Mouse (Mus musculus): ENCODE results near the gene Gfer. TPM values are rescaled to one million over a fixed set of nuclear protein-coding genes. Genes with fewer than 3 reads are reported as not detected.

The Gfer gene
- total and polyA plus RNA-seq, 2 experiments from 2014 or later: 34.7 to 35.4 TPM

- ATAC-seq: no peak
- no peak overlapping the region for H3K27ac ChIP-seq (ENCODE audit: low read depth, low read length)
- no peaks in the 10 kb centered on the region for H3K36me3 ChIP-seq (ENCODE audit: insufficient read depth)
- no peaks in the 10 kb centered on the region for H3K9me3 ChIP-seq (ENCODE audit: low read length)
- no peak overlapping the region for H3K9ac ChIP-seq
- no peak overlapping the region for H3K4me3 ChIP-seq (ENCODE audit: low read depth, low read length)
- 74% methylated on average over 17 of the region's 17 CpGs for WGBS
- H3K27me3 ChIP-seq (ENCODE audit: insufficient read depth, low read length): no peaks in the 10 kb centered on the region
- H3K4me2 ChIP-seq (ENCODE audit: low read depth): no peak overlapping the region
- peaks cover 3% of the 10 kb centered on the region; the same call in 1 of the 2 replicates for H3K4me1 ChIP-seq (ENCODE audit: insufficient read depth)
- no peak for DNase-seq
- TF ChIP-seq CTCF (IDR thresholded peaks at IDR 0.05; ENCODE audit: low read depth): no peak
Measured at GRCm38 (mm10) chr17:24728184-24728583, 32.2 kb upstream of the Gfer start.

- H3K4me1 ChIP-seq (ENCODE audit: insufficient read depth): peaks cover 4% of the 10 kb centered on the region; the same call in 1 of the 2 replicates
- DNase-seq: no peak
- no peak within 1 kb of the TSS for H3K27ac ChIP-seq (ENCODE audit: low read depth, low read length)
- TF ChIP-seq CTCF (IDR thresholded peaks at IDR 0.05; ENCODE audit: low read depth): no peak
- H3K4me3 ChIP-seq (ENCODE audit: low read depth, low read length): no peak within 1 kb of the TSS
- 73% methylated on average over 2 of the region's 2 CpGs for WGBS
- no peaks in the 10 kb centered on the region for H3K27me3 ChIP-seq (ENCODE audit: insufficient read depth, low read length)
- no peaks in the 10 kb centered on the region for H3K36me3 ChIP-seq (ENCODE audit: insufficient read depth)
- H3K4me2 ChIP-seq (ENCODE audit: low read depth): no peak within 1 kb of the TSS
- ATAC-seq: no peak
- H3K9me3 ChIP-seq (ENCODE audit: low read length): no peaks in the 10 kb centered on the region
- H3K9ac ChIP-seq: no peak within 1 kb of the TSS
Measured at GRCm38 (mm10) chr17:24727618-24728017, 31.7 kb upstream of the Gfer start, which contains the start of gene Rpl3l. Gene Rpl3l, plus strand, starts transcription at chr17:24727820.

- Histone ChIP-seq H3K27me3 (ENCODE audit: insufficient read depth, low read length) (no peaks in the 10 kb centered on the region), H3K4me1 (ENCODE audit: insufficient read depth) (peaks cover 11% of the 10 kb centered on the region), H3K4me3 (ENCODE audit: low read depth, low read length) (no peak overlapping the region), H3K4me2 (ENCODE audit: low read depth) (no peak overlapping the region), H3K27ac (ENCODE audit: low read depth, low read length) (no peak overlapping the region), H3K9me3 (ENCODE audit: low read length) (no peaks in the 10 kb centered on the region), H3K36me3 (ENCODE audit: insufficient read depth) (peaks cover 14% of the 10 kb centered on the region), H3K9ac (no peak overlapping the region)
- no peak for TF ChIP-seq CTCF (IDR thresholded peaks at IDR 0.05; ENCODE audit: low read depth)
- WGBS: 72% methylated on average over 3 of the region's 3 CpGs
- no peak for DNase-seq
- no peak for ATAC-seq
Measured at GRCm38 (mm10) chr17:24725637-24726390, 29.9 kb upstream of the Gfer start.

GRCm38 (mm10) chr17:24724184-24724583, 28.2 kb upstream of the Gfer start, which contains the start of gene Ndufb10:
Gene Ndufb10, minus strand, starts transcription at chr17:24724478.
- Histone ChIP-seq H3K4me2 (ENCODE audit: low read depth) (peak within 1 kb of the TSS; percentile 79), H3K36me3 (ENCODE audit: insufficient read depth) (peaks cover 14% of the 10 kb centered on the region), H3K4me3 (ENCODE audit: low read depth, low read length) (peak within 1 kb of the TSS; percentile 87), H3K27me3 (ENCODE audit: insufficient read depth, low read length) (no peaks in the 10 kb centered on the region), H3K27ac (ENCODE audit: low read depth, low read length) (peak within 1 kb of the TSS; percentile 85), H3K9me3 (ENCODE audit: low read length) (no peaks in the 10 kb centered on the region), H3K9ac (peak within 1 kb of the TSS; percentile 92), H3K4me1 (ENCODE audit: insufficient read depth) (peaks cover 11% of the 10 kb centered on the region)
- peak; percentile 99 for TF ChIP-seq CTCF (IDR thresholded peaks at IDR 0.05; ENCODE audit: low read depth)
- peak; percentile 97 for DNase-seq
- WGBS: 1% methylated on average over 30 of the region's 30 CpGs
- ATAC-seq: peak; percentile 76

- no peak for TF ChIP-seq CTCF (IDR thresholded peaks at IDR 0.05; ENCODE audit: low read depth)
- Histone ChIP-seq H3K9ac (peak overlapping the region; percentile 92), H3K27me3 (ENCODE audit: insufficient read depth, low read length) (no peaks in the 10 kb centered on the region), H3K4me1 (ENCODE audit: insufficient read depth) (peaks cover 11% of the 10 kb centered on the region), H3K9me3 (ENCODE audit: low read length) (no peaks in the 10 kb centered on the region), H3K4me3 (ENCODE audit: low read depth, low read length) (peak overlapping the region; percentile 87), H3K4me2 (ENCODE audit: low read depth) (peak overlapping the region; percentile 79), H3K27ac (ENCODE audit: low read depth, low read length) (peak overlapping the region; percentile 85), H3K36me3 (ENCODE audit: insufficient read depth) (peaks cover 14% of the 10 kb centered on the region)
- ATAC-seq: no peak
- WGBS: 0% methylated on average over 15 of the region's 15 CpGs
- no peak for DNase-seq
Measured at GRCm38 (mm10) chr17:24723881-24724180, 27.9 kb upstream of the Gfer start.

GRCm38 (mm10) chr17:24723122-24723880, 27.3 kb upstream of the Gfer start:
- peak overlapping the region; percentile 92 for H3K9ac ChIP-seq
- 3% methylated on average over 12 of the region's 12 CpGs for WGBS
- DNase-seq (no peak), ATAC-seq (no peak)
- peak overlapping the region; percentile 85 for H3K27ac ChIP-seq (ENCODE audit: low read depth, low read length)
- no peaks in the 10 kb centered on the region for H3K27me3 ChIP-seq (ENCODE audit: insufficient read depth, low read length)
- H3K4me3 ChIP-seq (ENCODE audit: low read depth, low read length): peak overlapping the region; percentile 87
- H3K4me1 ChIP-seq (ENCODE audit: insufficient read depth): peaks cover 11% of the 10 kb centered on the region
- TF ChIP-seq CTCF (IDR thresholded peaks at IDR 0.05; ENCODE audit: low read depth): no peak
- no peaks in the 10 kb centered on the region for H3K9me3 ChIP-seq (ENCODE audit: low read length)
- H3K4me2 ChIP-seq (ENCODE audit: low read depth): peak overlapping the region; percentile 79
- peaks cover 14% of the 10 kb centered on the region for H3K36me3 ChIP-seq (ENCODE audit: insufficient read depth)
